Comparison of ENCODE assay signal across 8 mouse cellular contexts in genomic region chr3:99233393-99234318, GRCm38 (mm10). TPM values are rescaled to one million over a fixed set of nuclear protein-coding genes. Genes with fewer than 3 reads are reported as not detected.
DNase-seq lines count a peak whose midpoint lies in the region; ATAC-seq and TF ChIP-seq lines count a peak whose summit lies in the region.

No protein-coding gene starts in this region.

- H3K36me3 ChIP-seq in heart, embryonic 16.5 days (ENCODE audit: control insufficient read depth, insufficient read depth): no peaks in the 10 kb centered on the region
- no peaks in the 10 kb centered on the region for H3K36me3 ChIP-seq in stomach, embryonic 15.5 days

- TF ChIP-seq CTCF in cortical plate, adult 2 months (IDR thresholded peaks at IDR 0.05; ENCODE audit: extremely low read depth, insufficient read depth, low read length): peak; percentile 49; the same call in 1 of the 2 replicates

- ATAC-seq in activated CD4-positive, CD25-positive, alpha-beta regulatory T cell, adult 4 months: peak; percentile 61
- no peak for ATAC-seq in heart, embryonic 16.5 days (replicated peaks; ENCODE audit: extremely low read depth, insufficient read depth, low FRiP score)
- ATAC-seq in stomach, embryonic 15.5 days (ENCODE audit: insufficient read depth, low FRiP score, low read depth): no peak

- no peaks in the 10 kb centered on the region for H3K9me3 ChIP-seq in heart, embryonic 16.5 days (replicated peaks; ENCODE audit: control insufficient read depth, low read length)
- H3K9me3 ChIP-seq in stomach, embryonic 15.5 days: no peaks in the 10 kb centered on the region

- H3K4me3 ChIP-seq in cortical plate, adult 2 months (ENCODE audit: insufficient read depth, low read length): no peak overlapping the region
- H3K4me3 ChIP-seq in heart, embryonic 16.5 days (ENCODE audit: low read length): peak overlapping the region; percentile 40
- peak overlapping the region; percentile 13 for H3K4me3 ChIP-seq in stomach, embryonic 15.5 days (replicated peaks)

- peak overlapping the region; percentile 60 for H3K4me2 ChIP-seq in heart, embryonic 16.5 days (ENCODE audit: low read depth, low read length)
- H3K4me2 ChIP-seq in stomach, embryonic 15.5 days: peak overlapping the region; percentile 40

- peaks cover 39% of the 10 kb centered on the region for H3K27me3 ChIP-seq in heart, embryonic 16.5 days (ENCODE audit: control insufficient read depth, insufficient read depth, low read length)
- peaks cover 55% of the 10 kb centered on the region for H3K27me3 ChIP-seq in stomach, embryonic 15.5 days (replicated peaks)

- H3K27ac ChIP-seq in cortical plate, adult 2 months (ENCODE audit: insufficient read depth, low read length): no peak overlapping the region
- H3K27ac ChIP-seq in heart, embryonic 16.5 days (ENCODE audit: low read length): no peak overlapping the region
- no peak overlapping the region for H3K27ac ChIP-seq in stomach, embryonic 15.5 days

- DNase-seq in layer of hippocampus, adult 11-12 months (ENCODE audit: low spot score): peak; percentile 56
- no peak for DNase-seq in layer of hippocampus, adult 9-11 months
- peak; percentile 70 for DNase-seq in kidney, postnatal 10 days
- DNase-seq in lung, postnatal 36 days: peak; percentile 71

- no peaks in the 10 kb centered on the region for H3K4me1 ChIP-seq in cortical plate, adult 2 months (ENCODE audit: control insufficient read depth, insufficient read depth, low read length)
- peaks cover 8% of the 10 kb centered on the region for H3K4me1 ChIP-seq in heart, embryonic 16.5 days (ENCODE audit: control insufficient read depth, insufficient read depth, low read length)
- H3K4me1 ChIP-seq in stomach, embryonic 15.5 days: no peaks in the 10 kb centered on the region

- no peak for TF ChIP-seq POLR2A in cortical plate, adult 2 months (IDR thresholded peaks at IDR 0.05; ENCODE audit: extremely low read depth, insufficient read depth, low read length)

- H3K9ac ChIP-seq in heart, embryonic 16.5 days (ENCODE audit: low read length): no peak overlapping the region
- H3K9ac ChIP-seq in stomach, embryonic 15.5 days: no peak overlapping the region

- WGBS in heart, embryonic 16.5 days: 5% methylated on average over 20 of the region's 20 CpGs
- WGBS in stomach, embryonic 15.5 days: 8% methylated on average over 20 of the region's 20 CpGs

RNA-seq across cellular contexts. Expression of gene Tbx15, which starts 6.5 kb away (rescaled TPM):
- polyA plus RNA-seq in activated CD4-positive, CD25-positive, alpha-beta regulatory T cell, adult 4 months (2017; shearing (Covaris generic)): not detected
- 0.98 and 1.5 TPM in 2 replicates for polyA plus RNA-seq in cortical plate, adult 2 months (2012; rRNA removed)
- polyA plus RNA-seq in heart, embryonic 16.5 days (2015; fragmentation: Nextera tagmentation; extraction: Ambion mirVana): 0.09 and 0.12 TPM in 2 replicates
- polyA plus RNA-seq in stomach, embryonic 15.5 days (2015; fragmentation: Nextera tagmentation; extraction: Ambion mirVana): 0.12 and 0.33 TPM in 2 replicates
